Mouse (Mus musculus) bone marrow, adult 2 months (tissue): Measurements from ENCODE around the gene Epha1.

Experiments used
- CTCF ChIP-seq: fragments of 200-500 bp; IDR thresholded peaks from 2 replicates; pipeline ENCODE4 v1.5.1; 2011; ENCODE audit warnings: low read length, control low read depth; ENCODE audit not compliant: control insufficient read depth, insufficient read depth
- POLR2A ChIP-seq: fragments of 200-500 bp; IDR thresholded peaks from 2 replicates; pipeline ENCODE4 v1.6.1; 2011; ENCODE audit warnings: low read depth, mild to moderate bottlenecking, control low read depth, low read length, borderline replicate concordance; ENCODE audit not compliant: control insufficient read depth

DNA sequence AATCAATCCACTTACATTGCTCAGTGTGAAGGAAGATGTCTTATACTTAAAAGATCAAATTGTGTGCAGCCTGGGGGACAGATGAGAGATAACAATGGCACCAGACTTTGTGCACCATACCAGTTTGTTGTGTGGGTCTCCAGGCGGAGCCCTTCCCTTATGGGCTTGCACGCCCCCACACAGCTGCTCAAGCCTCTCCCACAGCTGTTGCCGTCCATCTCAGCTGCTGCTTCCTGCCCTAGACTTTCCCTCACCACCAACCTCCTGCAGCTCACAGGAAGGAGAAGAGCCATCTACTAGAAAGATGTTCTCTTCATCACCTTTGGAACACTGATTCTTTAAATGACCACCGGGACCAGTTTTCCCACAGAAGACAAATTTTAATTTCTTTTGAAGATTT is 12.6 kb upstream of the Epha1 start:
- TF ChIP-seq CTCF = no peak
- TF ChIP-seq POLR2A = no peak
